Mouse (Mus musculus) stomach, postnatal 0 days (tissue): ENCODE measurements around the gene Acsl4.

ENCODE experiments used
- CTCF ChIP-seq: IDR thresholded peaks from 2 replicates; pipeline ENCODE4 v1.5.1; 2016; ENCODE audit warnings: antibody characterized with exemption, low read depth, mild to moderate bottlenecking, moderate library complexity
- EP300 ChIP-seq: optimal IDR thresholded peaks from 2 replicates; pipeline ENCODE3; 2016; ENCODE audit warnings: antibody characterized with exemption

- TF ChIP-seq CTCF = no peak
- no peak for TF ChIP-seq EP300
Measured at GRCm38 (mm10) chrX:142390247-142390908, at the start of gene Acsl4.
